Mouse (Mus musculus) C2C12 (cell line): ENCODE data around the gene Timm17a.

ENCODE experiments used
- CTCF ChIP-seq: IDR thresholded peaks from one replicate; pipeline ENCODE4 v1.5.1; 2011; ENCODE audit not compliant: control insufficient read depth, insufficient read depth, insufficient read length
- MAX ChIP-seq: IDR thresholded peaks from one replicate; pipeline ENCODE4 v1.6.1; 2011; ENCODE audit warnings: mild to moderate bottlenecking, control low read depth
- USF1 ChIP-seq: IDR thresholded peaks from one replicate; pipeline ENCODE4 v1.6.1; 2011; ENCODE audit warnings: low read depth, mild to moderate bottlenecking, control low read depth, moderate library complexity

- TF ChIP-seq CTCF (no peak), MAX (no peak), USF1 (no peak)
These were observed 1.4 kb downstream of the Timm17a start for GRCm38 (mm10) chr1:135312201-135312600.
